Mouse (Mus musculus): Measurements from ENCODE around the gene Smc3. TPM values are rescaled to one million over a fixed set of nuclear protein-coding genes. Genes with fewer than 3 reads are reported as not detected.

Smc3 gene
- total and polyA plus RNA-seq, 3 experiments, result 45.7 to 76.3 (median 56.0) TPM

DNA sequence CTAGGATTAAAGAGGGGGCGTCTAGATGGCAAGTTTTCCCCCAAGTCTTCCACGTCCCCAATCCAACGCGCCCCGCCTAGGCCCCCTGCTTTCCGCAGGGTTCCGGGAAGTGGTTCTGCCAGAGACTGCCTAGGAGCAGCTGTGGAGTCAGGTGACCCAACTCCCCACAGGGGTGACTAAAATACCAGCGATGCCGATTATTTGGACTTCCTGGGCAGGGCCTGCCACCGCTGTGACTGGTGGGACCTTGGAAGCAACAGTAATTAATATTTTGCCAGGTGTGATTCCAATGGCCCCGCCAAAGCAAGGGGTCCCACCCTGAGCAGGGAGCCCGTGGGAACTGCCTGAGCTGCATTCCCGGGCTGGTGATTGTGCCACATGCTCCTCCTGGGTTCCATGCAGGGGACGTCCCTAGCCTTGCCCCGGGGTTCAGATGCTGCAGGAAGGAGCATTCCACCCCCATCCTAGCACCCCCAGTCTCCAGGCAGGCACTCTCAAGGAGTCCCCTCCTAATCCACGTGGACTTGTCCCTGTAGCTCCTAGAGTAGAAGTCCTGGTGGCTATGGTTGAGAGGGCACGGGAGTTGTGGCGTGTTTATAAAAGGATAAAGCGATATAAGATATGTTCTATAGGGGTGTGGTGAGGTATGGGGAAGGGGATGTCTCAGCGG lies 42.8 kb upstream of the Smc3 start:
- DNase-seq (ENCODE audit: extremely low read depth), result no peak
- H3K79me2 ChIP-seq (replicated peaks; ENCODE audit: control insufficient read depth, extremely low read depth, insufficient read depth, poor library complexity, severe bottlenecking), result no peaks in the 10 kb centered on the region
- no peak overlapping the region for H3K4me2 ChIP-seq (ENCODE audit: insufficient read depth, low read depth, poor library complexity, severe bottlenecking)
- H3K4me3 ChIP-seq (replicated peaks in 1 of 3; ENCODE audit: low read depth in 2 of 3, low read length in 2 of 3, poor library complexity in 1 of 3), result no peak overlapping the region
- peaks cover 8 to 20% of the 10 kb centered on the region in 2 experiments for H3K4me1 ChIP-seq (ENCODE audit: control insufficient read depth in 1 of 2, insufficient read depth in 2 of 2)
- in situ Hi-C loops (cut with MboI; ENCODE audit: low pct_ligation_motif_present, low pct_unique_long_range_greater_than_20kb, low sequenced_read_pairs), result no loop called here
- TF ChIP-seq ZNF384 (IDR thresholded peaks at IDR 0.05; ENCODE audit: low read depth, low read length), result no peak
- TF ChIP-seq ZC3H11A (IDR thresholded peaks at IDR 0.05; ENCODE audit: low read depth, low read length), result no peak
- TF ChIP-seq USF1 (IDR thresholded peaks at IDR 0.05; ENCODE audit: low read depth, low read length), result no peak
- no peak for TF ChIP-seq SIN3A (IDR thresholded peaks at IDR 0.05; ENCODE audit: low read length)
- no peak for TF ChIP-seq CHD1 (IDR thresholded peaks at IDR 0.05; ENCODE audit: low read depth, low read length)
- no peak for TF ChIP-seq JUND (conservative IDR thresholded peaks at IDR 0.05; ENCODE audit: low read depth, low read length)
- no peak for TF ChIP-seq USF2 (conservative IDR thresholded peaks at IDR 0.05; ENCODE audit: low read depth, low read length)
- TF ChIP-seq PAX5 (IDR thresholded peaks at IDR 0.05; ENCODE audit: low read length), result no peak
- no peaks in the 10 kb centered on the region for H3K27me3 ChIP-seq (replicated peaks)
- H3K36me3 ChIP-seq (replicated peaks in 1 of 2; ENCODE audit: control insufficient read depth in 1 of 2, insufficient read depth in 1 of 2, low read length in 1 of 2), result no peaks in the 10 kb centered on the region
- peaks cover 6% of the 10 kb centered on the region for H3K9me3 ChIP-seq (replicated peaks; ENCODE audit: low read length)
- no peak overlapping the region for H3K27ac ChIP-seq (ENCODE audit: insufficient read depth, low read depth)
- dilution Hi-C loops (cut with MboI; ENCODE audit: extremely low pct_ligation_motif_present, extremely low pct_unique_long_range_greater_than_20kb, low sequenced_read_pairs), result no loop called here
- no peak overlapping the region for H3K9ac ChIP-seq (ENCODE audit: insufficient read depth, low read depth)

DNA sequence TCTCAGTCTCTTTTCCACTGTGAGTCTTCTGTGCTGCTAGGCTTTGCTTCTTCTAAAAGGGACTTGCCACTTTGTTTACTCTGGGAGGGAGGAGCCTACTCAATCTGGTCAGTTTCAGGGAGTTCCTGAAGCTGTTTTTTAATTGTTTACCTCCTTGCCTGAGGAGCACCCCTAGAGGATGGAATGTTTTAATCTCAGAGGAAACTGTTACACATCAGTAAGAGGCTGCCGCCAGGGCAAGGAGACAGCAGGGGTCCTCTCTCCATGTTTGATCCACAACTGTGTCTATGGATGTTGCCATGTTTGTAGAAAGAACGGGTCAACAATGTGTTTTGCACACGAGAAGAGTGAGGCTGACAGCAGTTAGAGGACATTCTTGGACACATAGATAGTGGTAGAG lies 39.8 kb upstream of the Smc3 start:
- dilution Hi-C loops (cut with MboI; ENCODE audit: extremely low pct_ligation_motif_present, extremely low pct_unique_long_range_greater_than_20kb, low sequenced_read_pairs) (no loop called here), in situ Hi-C loops (cut with MboI; ENCODE audit: low pct_ligation_motif_present, low pct_unique_long_range_greater_than_20kb, low sequenced_read_pairs) (no loop called here)
- H3K9ac ChIP-seq (ENCODE audit: insufficient read depth, low read depth), result no peak overlapping the region
- DNase-seq (ENCODE audit: extremely low read depth), result no peak
- no peak overlapping the region for H3K4me3 ChIP-seq (replicated peaks in 1 of 3; ENCODE audit: low read depth in 2 of 3, low read length in 2 of 3, poor library complexity in 1 of 3)
- H3K36me3 ChIP-seq (replicated peaks in 1 of 2; ENCODE audit: control insufficient read depth in 1 of 2, insufficient read depth in 1 of 2, low read length in 1 of 2), result no peaks in the 10 kb centered on the region
- no peak for TF ChIP-seq JUN (IDR thresholded peaks at IDR 0.05; ENCODE audit: insufficient read depth, low read depth, low read length)
- TF ChIP-seq BHLHE40 (IDR thresholded peaks at IDR 0.05; ENCODE audit: low read depth, low read length), result no peak
- TF ChIP-seq TBP (conservative IDR thresholded peaks at IDR 0.05; ENCODE audit: low read depth, low read length), result no peak
- H3K9me3 ChIP-seq (replicated peaks; ENCODE audit: low read length), result peaks cover 15% of the 10 kb centered on the region
- H3K79me2 ChIP-seq (replicated peaks; ENCODE audit: control insufficient read depth, extremely low read depth, insufficient read depth, poor library complexity, severe bottlenecking), result no peaks in the 10 kb centered on the region
- no peak overlapping the region for H3K4me2 ChIP-seq (ENCODE audit: insufficient read depth, low read depth, poor library complexity, severe bottlenecking)
- H3K4me1 ChIP-seq (ENCODE audit: control insufficient read depth in 1 of 2, insufficient read depth in 2 of 2), result peaks cover 0 to 21% of the 10 kb centered on the region in 2 experiments; a peak in 2 of 4 replicates
- no peaks in the 10 kb centered on the region for H3K27me3 ChIP-seq (replicated peaks)
- no peak overlapping the region for H3K27ac ChIP-seq (ENCODE audit: insufficient read depth, low read depth)

DNA sequence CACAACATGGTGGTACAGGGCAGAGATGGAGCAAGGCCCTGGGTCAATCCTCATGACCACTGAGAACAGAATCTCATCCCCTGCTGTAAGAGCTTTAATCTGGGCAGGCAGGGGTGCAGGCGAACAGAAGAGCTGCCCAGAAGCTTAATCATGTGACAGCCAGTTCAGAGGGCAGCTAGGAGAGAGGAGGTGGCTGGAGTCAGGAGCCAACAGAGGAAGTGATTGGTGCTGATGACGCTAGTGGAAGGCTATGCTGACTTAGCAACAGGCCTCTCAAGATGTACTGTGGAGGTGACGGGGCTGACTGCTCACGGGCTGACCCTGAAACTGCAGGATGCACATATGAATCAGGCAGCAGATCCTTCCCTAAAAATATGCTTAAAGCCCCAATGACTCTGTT lies 36.0 kb upstream of the Smc3 start:
- H3K27me3 ChIP-seq (replicated peaks), result no peaks in the 10 kb centered on the region
- H3K4me1 ChIP-seq (ENCODE audit: control insufficient read depth in 1 of 2, insufficient read depth in 2 of 2), result peaks cover 5 to 48% of the 10 kb centered on the region in 2 experiments; a peak in 3 of 4 replicates
- no peaks in the 10 kb centered on the region for H3K36me3 ChIP-seq (replicated peaks in 1 of 2; ENCODE audit: control insufficient read depth in 1 of 2, insufficient read depth in 1 of 2, low read length in 1 of 2)
- H3K79me2 ChIP-seq (replicated peaks; ENCODE audit: control insufficient read depth, extremely low read depth, insufficient read depth, poor library complexity, severe bottlenecking), result no peaks in the 10 kb centered on the region
- H3K4me2 ChIP-seq (ENCODE audit: insufficient read depth, low read depth, poor library complexity, severe bottlenecking), result no peak overlapping the region
- H3K27ac ChIP-seq (ENCODE audit: insufficient read depth, low read depth), result no peak overlapping the region
- in situ Hi-C loops (cut with MboI; ENCODE audit: low pct_ligation_motif_present, low pct_unique_long_range_greater_than_20kb, low sequenced_read_pairs), result no loop called here
- DNase-seq (ENCODE audit: extremely low read depth), result no peak
- H3K9ac ChIP-seq (ENCODE audit: insufficient read depth, low read depth), result no peak overlapping the region
- peaks cover 15% of the 10 kb centered on the region for H3K9me3 ChIP-seq (replicated peaks; ENCODE audit: low read length)
- no peak for TF ChIP-seq CTCF (conservative IDR thresholded peaks at IDR 0.05 in 1 of 2, IDR thresholded peaks at IDR 0.05 in 1 of 2; ENCODE audit: low read depth in 2 of 2, low read length in 2 of 2)
- no peak for TF ChIP-seq BHLHE40 (IDR thresholded peaks at IDR 0.05; ENCODE audit: low read depth, low read length)
- no peak for TF ChIP-seq ZKSCAN1 (IDR thresholded peaks at IDR 0.05; ENCODE audit: borderline replicate concordance, low read depth, low read length)
- TF ChIP-seq JUND (conservative IDR thresholded peaks at IDR 0.05; ENCODE audit: low read depth, low read length), result no peak
- no peak for TF ChIP-seq GABPA (IDR thresholded peaks at IDR 0.05; ENCODE audit: insufficient replicate concordance, low read depth, low read length)
- H3K4me3 ChIP-seq (replicated peaks in 1 of 3; ENCODE audit: low read depth in 2 of 3, low read length in 2 of 3, poor library complexity in 1 of 3), result no peak overlapping the region
- dilution Hi-C loops (cut with MboI; ENCODE audit: extremely low pct_ligation_motif_present, extremely low pct_unique_long_range_greater_than_20kb, low sequenced_read_pairs), result no loop called here

Data from CH12.LX (cell line).